Mouse (Mus musculus) 3T3-L1 (cell line): Measurements from ENCODE around the gene Cyren.

Experiments
- DNase-seq: peaks from one replicate; pipeline ENCODE4 v3.0.0-alpha.2; 2015; ENCODE audit warnings: low read depth, low spot score

Cyren gene

GRCm38 (mm10) chr6:34900990-34901389 lies 23.1 kb upstream of the Cyren start:
- DNase-seq = no peak

- no peak for DNase-seq
These were observed 21.3 kb upstream of the Cyren start for GRCm38 (mm10) chr6:34899127-34899526.

GRCm38 (mm10) chr6:34896168-34896780 lies 18.4 kb upstream of the Cyren start:
- no peak for DNase-seq

- DNase-seq = no peak
These were observed 17.7 kb upstream of the Cyren start for GRCm38 (mm10) chr6:34895569-34895968.

DNA sequence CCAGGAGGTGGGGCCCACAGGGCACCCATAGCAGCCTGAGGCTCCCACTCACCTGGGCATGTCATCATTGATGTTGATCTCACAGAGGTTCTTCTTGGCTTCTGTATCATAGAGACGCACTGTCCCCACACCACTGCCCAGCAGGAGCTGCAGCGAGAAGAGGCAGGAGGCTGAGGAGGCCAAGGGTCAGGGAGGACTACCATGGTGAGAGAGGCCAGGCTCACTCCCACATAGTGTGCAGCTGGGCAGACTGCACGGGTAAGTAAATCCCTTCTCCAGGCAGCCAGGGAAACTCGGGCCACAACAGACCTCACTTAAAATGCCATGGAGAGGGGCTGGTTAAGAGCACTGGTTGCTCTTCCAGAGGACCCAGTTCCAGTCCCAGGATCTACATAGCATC lies 11.3 kb upstream of the Cyren start:
- DNase-seq = no peak

DNA sequence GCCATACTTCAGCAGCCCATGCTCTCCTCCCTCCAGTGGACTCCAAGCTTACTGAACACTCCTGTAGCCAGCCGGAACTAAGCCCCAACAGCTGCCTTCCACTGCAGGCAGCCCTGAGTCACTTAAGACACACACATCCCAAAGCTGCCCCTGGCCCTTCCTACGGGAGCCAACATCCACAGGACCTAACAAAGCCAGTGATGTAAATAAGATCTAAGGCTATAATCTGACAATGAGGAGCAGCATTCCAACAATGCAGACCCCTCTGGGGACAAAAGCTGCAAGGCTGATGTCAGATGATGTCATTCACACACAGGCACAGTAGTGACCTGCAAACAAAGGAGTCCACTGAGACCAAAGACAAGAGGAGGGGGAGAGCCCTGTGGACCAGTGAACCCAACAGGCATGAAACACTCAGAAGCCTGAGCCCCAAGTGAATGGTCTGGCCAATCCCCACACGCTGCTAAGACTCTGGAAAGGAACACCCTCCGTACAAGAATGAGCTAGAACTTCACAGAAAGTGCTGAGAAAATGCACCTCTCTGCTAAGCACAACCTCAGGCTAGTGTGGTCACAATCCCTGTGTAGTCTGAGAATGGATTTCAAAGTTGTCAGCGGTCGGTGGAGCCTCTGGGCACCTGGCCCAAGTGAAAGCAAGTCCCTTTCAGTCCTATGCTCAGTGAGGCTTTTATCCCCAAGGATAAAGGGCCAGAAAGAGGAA lies 9.4 kb upstream of the Cyren start:
- DNase-seq = no peak

DNA sequence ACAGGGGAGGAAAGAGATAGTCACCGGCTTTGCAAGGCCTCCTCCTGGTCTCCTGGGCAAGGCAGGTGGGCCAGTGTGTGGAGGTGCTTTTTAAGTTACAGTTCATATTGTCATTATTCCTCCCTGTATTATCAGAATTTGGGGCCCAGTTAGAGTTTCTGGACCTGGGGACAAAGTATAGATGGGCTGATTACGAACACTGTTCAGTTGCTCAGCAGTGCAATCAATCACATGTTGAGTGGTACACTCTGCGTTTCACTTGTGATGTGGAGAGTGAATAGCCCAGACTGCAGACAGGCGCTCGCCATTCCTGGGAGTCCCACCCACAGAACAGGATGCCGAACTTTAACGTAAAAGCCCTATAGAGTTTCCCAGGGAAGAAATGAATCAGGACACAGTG lies 6.9 kb upstream of the Cyren start:
- no peak for DNase-seq

DNA sequence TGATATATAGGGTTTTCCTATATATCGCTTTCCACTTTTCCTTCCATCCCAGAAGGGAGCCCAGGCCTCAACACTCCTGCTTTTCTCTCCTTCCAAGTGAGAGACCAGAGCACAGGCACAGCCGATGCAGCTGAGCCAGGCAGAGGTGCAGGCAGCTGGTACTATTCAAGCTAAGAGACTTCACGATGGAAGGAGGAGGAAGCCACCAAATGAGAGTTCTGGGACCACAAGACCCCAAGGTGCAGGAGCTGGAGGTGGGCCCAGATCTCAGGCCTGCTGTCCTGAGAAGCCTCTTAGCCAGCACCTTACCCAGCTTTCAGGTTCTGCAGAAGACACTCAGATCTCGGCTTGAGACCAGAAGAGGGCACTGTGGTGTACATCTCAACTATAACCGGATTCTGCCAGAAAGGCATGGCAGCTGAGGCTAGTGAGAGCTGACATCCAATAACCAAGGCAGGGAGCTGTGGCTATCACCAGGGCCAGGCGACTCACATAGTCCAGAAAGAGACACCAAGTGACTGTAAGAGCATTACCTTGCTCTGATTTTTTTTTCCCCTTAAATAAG lies 2.1 kb upstream of the Cyren start:
- DNase-seq = peak; percentile 85

DNA sequence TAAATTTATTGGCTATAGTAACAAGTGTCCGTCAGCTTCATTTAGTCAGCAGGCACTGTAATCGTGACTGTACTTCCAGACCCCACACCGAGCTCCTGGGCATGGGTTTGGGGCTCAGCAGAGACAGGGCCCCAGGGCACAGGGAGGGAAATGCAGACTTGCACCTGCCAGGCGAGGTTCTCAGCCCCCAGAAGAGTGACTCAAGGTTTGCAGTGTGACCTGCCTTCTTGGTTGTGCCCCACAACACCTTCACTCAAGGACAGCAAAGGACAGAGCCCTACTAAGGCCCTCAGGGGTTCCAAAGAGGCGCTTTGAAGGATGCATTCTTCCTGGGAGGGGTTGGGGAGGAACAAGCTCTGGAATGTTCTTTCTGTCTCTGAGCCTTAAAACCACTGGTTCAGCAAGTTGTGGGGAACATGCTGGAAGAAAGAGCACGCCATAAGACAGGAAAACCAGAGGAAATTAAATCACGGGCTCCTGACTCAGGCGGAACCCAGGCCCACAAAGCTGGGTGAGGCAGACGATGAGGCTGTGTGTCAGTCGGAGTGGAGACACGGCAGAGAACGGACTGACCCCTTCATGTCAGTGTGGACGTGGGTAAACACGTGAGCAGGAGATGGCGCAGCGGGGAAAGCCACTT lies 1.4 kb upstream of the Cyren start:
- DNase-seq = no peak

GRCm38 (mm10) chr6:34876835-34877156 lies 1.1 kb downstream of the Cyren start:
- peak; percentile 33 for DNase-seq

- no peak for DNase-seq
These were observed 1.7 kb downstream of the Cyren start for GRCm38 (mm10) chr6:34875966-34876834.

DNA sequence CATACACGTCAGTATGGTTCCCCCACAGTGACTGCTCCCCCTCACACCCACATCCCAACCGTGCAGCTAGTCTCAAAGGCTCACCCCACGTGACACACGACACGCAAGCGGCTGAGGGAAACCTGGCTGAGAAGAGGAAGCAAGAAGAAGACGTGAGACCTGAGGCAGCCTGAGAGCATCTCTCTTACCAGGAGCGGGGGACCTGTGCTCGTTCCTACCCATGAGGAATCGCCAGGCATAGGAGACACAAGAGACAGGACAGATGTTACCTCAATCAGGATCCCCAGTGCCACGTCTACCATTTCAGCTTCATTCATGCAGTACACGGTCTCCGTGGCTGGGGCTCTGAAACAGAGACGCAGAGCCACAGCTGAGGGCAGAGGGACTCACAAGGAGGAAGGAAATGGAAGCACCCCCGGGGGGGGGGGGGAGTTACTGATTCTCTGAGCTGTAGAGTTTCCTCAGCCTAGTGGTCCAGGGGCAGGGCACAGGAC lies 2.5 kb downstream of the Cyren start:
- DNase-seq = no peak

GRCm38 (mm10) chr6:34874101-34874921 lies 3.5 kb downstream of the Cyren start:
- DNase-seq = no peak

DNA sequence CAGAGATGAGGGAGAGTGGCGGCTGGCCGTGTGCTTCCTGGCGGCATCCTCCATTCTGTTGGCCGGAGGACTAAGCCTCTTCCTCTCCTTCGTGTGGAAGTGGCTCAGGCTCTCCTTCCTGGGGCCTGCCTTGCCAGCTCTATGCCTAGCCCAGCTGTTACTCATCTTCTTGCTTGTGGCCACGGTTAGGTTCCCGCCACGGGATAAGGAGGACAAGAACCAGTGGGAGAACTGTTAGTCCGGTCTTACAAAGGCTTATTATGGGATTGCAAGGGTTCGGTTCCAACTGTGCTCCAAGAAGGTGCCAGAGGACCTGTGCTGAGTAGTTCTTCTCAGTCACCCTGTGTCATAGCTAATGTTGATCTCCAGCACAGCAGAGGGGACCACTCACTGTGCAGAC lies 5.0 kb downstream of the Cyren start:
- no peak for DNase-seq

DNA sequence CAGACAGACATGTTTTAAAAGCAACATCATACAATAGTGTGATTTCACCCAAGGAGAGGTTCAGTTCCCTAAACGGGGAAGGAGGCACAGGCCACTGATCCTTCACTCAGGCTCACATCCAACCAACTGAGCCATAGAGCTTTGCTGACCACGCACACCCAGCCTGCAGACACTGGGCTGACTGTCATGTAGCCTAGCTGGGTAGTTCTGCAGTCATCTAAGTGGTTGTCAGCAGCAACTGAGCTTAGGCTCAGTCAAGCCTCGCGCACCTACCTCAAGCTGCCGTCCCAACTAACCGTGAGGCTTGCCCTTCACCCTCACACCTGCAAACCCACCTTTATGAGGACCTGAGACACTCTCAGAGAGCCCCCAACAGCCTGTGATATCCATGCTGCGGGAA lies 5.9 kb downstream of the Cyren start:
- no peak for DNase-seq

- DNase-seq = peak; percentile 70
These were observed 7.1 kb downstream of the Cyren start for GRCm38 (mm10) chr6:34870724-34871123.

DNA sequence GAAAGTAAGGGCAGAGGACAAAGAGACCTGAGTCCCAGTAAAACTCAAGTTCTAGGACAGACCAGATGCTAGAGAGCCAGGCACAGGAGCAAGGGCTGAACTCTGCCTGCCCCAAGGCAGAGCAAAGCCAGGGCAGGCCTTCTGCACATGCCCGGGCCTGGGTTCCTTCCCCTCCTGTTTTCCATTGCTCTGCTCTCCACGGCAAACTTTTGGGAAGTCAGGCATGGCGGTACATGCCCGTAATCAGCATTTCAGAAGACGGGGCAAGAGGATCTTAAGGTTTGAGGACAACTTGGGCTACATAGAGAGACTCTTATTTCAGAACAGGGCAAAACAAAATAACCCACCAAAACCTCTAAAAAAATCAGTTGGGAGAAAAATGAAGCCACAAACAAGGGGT lies 7.7 kb downstream of the Cyren start:
- DNase-seq = no peak

DNA sequence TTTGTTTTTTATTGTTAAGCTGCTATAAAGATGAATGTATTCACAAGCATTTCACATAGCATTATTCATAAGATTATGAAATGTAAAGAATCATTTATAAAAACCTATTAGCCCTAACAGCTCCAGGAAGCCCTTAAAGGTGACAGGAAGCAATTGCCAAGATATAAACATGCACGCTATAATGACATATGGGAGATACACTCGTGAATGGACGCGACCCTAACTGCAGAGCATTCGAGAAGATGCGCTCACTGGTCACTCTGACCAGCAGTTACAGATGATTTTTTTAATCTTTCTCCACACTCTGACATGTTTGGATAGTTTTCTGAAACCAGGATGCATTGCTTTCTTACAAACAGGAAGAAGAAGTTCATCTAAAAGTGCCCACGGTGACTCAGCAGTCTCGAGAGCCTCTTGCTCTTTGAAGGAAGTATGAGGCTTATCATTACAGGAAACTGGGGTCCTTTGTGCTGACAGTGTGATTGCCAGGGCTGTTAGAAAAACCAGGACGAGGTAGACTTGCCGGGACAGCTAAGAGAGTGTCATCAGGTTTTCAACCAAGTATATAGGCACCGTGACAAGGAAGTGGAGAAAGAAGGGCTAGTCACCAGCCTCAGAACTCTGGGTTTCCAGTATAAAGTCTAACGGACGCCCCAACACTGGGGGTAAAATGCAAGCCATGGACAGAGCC lies 8.5 kb downstream of the Cyren start:
- DNase-seq = peak; percentile 72

GRCm38 (mm10) chr6:34868507-34869217 lies 9.2 kb downstream of the Cyren start:
- peak; percentile 53 for DNase-seq

- no peak for DNase-seq
These were observed 9.9 kb downstream of the Cyren start for GRCm38 (mm10) chr6:34867995-34868350.
